Mouse (Mus musculus) retina, embryonic 14.5 days (tissue): ENCODE measurements around the gene Gm44503.

Experiments used
- DNase-seq: peaks from one replicate; pipeline ENCODE4 v3.0.0-alpha.2; 2015; ENCODE audit warnings: low spot score

The Gm44503 gene

GRCm38 (mm10) chr9:72972984-72973383, 14.3 kb downstream of the Gm44503 start:
- no peak for DNase-seq

- DNase-seq, result no peak
These were observed 16.1 kb downstream of the Gm44503 start for GRCm38 (mm10) chr9:72974734-72975133.

GRCm38 (mm10) chr9:72975242-72975641, 16.6 kb downstream of the Gm44503 start:
- no peak for DNase-seq

- no peak for DNase-seq
These were observed 24.4 kb downstream of the Gm44503 start for GRCm38 (mm10) chr9:72983066-72983465.

GRCm38 (mm10) chr9:72985250-72986220, 26.9 kb downstream of the Gm44503 start, which contains the start of the genes Ccpg1os and Ccpg1:
Gene Ccpg1os, minus strand, starts transcription at chr9:72985382.
Gene Ccpg1, plus strand, starts transcription at chr9:72985429.
- DNase-seq, result peak; percentile 98

- DNase-seq, result no peak
These were observed 29.1 kb downstream of the Gm44503 start for GRCm38 (mm10) chr9:72987703-72988102.

GRCm38 (mm10) chr9:72988706-72989105, 30.1 kb downstream of the Gm44503 start:
- DNase-seq, result no peak

GRCm38 (mm10) chr9:72991420-72991819, 32.8 kb downstream of the Gm44503 start:
- DNase-seq, result no peak

GRCm38 (mm10) chr9:72992576-72992975, 33.9 kb downstream of the Gm44503 start:
- DNase-seq, result no peak

GRCm38 (mm10) chr9:72996167-72996566, 37.5 kb downstream of the Gm44503 start:
- DNase-seq, result no peak

- DNase-seq, result no peak
These were observed 38.2 kb downstream of the Gm44503 start for GRCm38 (mm10) chr9:72996806-72997205.

- no peak for DNase-seq
These were observed 41.8 kb downstream of the Gm44503 start for GRCm38 (mm10) chr9:73000487-73000886.

GRCm38 (mm10) chr9:73001314-73002011, 42.8 kb downstream of the Gm44503 start:
- no peak for DNase-seq

- no peak for DNase-seq
These were observed 43.5 kb downstream of the Gm44503 start for GRCm38 (mm10) chr9:73002177-73002576.

- DNase-seq, result no peak
These were observed 45.4 kb downstream of the Gm44503 start for GRCm38 (mm10) chr9:73004076-73004475.

GRCm38 (mm10) chr9:73005106-73005505, 46.5 kb downstream of the Gm44503 start:
- DNase-seq, result no peak

- no peak for DNase-seq
These were observed 47.5 kb downstream of the Gm44503 start for GRCm38 (mm10) chr9:73006175-73006574.

GRCm38 (mm10) chr9:73008384-73008783, 49.7 kb downstream of the Gm44503 start:
- DNase-seq, result no peak

GRCm38 (mm10) chr9:73012629-73013028, 54.0 kb downstream of the Gm44503 start:
- DNase-seq, result no peak

- DNase-seq, result no peak
These were observed 56.1 kb downstream of the Gm44503 start for GRCm38 (mm10) chr9:73014724-73015123.

- DNase-seq, result no peak
These were observed 61.2 kb downstream of the Gm44503 start for GRCm38 (mm10) chr9:73019841-73020240.

GRCm38 (mm10) chr9:73020566-73021097, 62.0 kb downstream of the Gm44503 start:
- no peak for DNase-seq
